Mouse (Mus musculus) forebrain, embryonic 12.5 days (tissue): Measurements from ENCODE around the gene Arl5a. TPM values are rescaled to one million over a fixed set of nuclear protein-coding genes. Genes with fewer than 3 reads are reported as not detected.

ENCODE experiments used
- ATAC-seq: fragments of 200-750 bp; cut with Nextera tagmentation; 2 replicates; pipeline ENCODE4 v1.8.0; 2017; ENCODE audit warnings: moderate TSS enrichment; ENCODE audit not compliant: low FRiP score
- H3K27ac ChIP-seq: fragments of 300-500 bp; sonication (generic); 2 replicates; pipeline ENCODE4 v1.5.1; 2016; ENCODE audit warnings: mild to moderate bottlenecking
- H3K27me3 ChIP-seq: fragments of 300-500 bp; sonication (generic); 2 replicates; pipeline ENCODE4 v1.6.1; 2016; ENCODE audit warnings: mild to moderate bottlenecking
- H3K36me3 ChIP-seq: fragments of 300-500 bp; sonication (generic); replicated peaks from 2 replicates; pipeline ENCODE4 v1.6.1; 2016; ENCODE audit warnings: mild to moderate bottlenecking
- H3K4me1 ChIP-seq: fragments of 300-500 bp; sonication (generic); 2 replicates; pipeline ENCODE4 v1.6.1; 2016
- H3K4me2 ChIP-seq: fragments of 300-500 bp; sonication (generic); 2 replicates; pipeline ENCODE4 v1.6.1; 2016; ENCODE audit warnings: mild to moderate bottlenecking, moderate library complexity
- H3K4me3 ChIP-seq: fragments of 300-500 bp; sonication (generic); replicated peaks from 2 replicates; pipeline ENCODE4 v1.5.1; 2016; ENCODE audit warnings: mild to moderate bottlenecking
- H3K9ac ChIP-seq: fragments of 300-500 bp; sonication (generic); 2 replicates; pipeline ENCODE4 v1.6.1; 2016; ENCODE audit warnings: mild to moderate bottlenecking
- H3K9me3 ChIP-seq: fragments of 300-500 bp; sonication (generic); 2 replicates; pipeline ENCODE4 v1.6.1; 2016
- WGBS: fragments of 180-500 bp; shearing (Covaris S2); methylation state at CpG from one replicate; pipeline ENCODE4 v1.1.7; 2016; 5-methylcytosine and 5-hydroxymethylcytosine counted together
- polyA plus RNA-seq: library from polyadenylated mRNA; unstranded; fragments of >200 nt; fragmentation: Nextera tagmentation; extraction: Ambion mirVana; gene quantifications from 2 replicates; pipeline ENCODE4 v1.2.1, GENCODE M21; 2016

The Arl5a gene
- polyA plus RNA-seq, 1 experiment from 2014 or later: 67.8 TPM

GRCm38 (mm10) chr2:52372480-52372879 is 52.2 kb downstream of the Arl5a start:
- Histone ChIP-seq H3K27ac (no peak overlapping the region), H3K36me3 (no peaks in the 10 kb centered on the region), H3K9ac (no peak overlapping the region), H3K4me1 (no peaks in the 10 kb centered on the region), H3K4me3 (no peak overlapping the region), H3K27me3 (no peaks in the 10 kb centered on the region), H3K4me2 (no peak overlapping the region), H3K9me3 (no peaks in the 10 kb centered on the region)
- ATAC-seq: no peak
- 80% methylated on average over 6 of the region's 6 CpGs for WGBS

GRCm38 (mm10) chr2:52372080-52372479 is 52.6 kb downstream of the Arl5a start:
- H3K4me1 ChIP-seq: no peaks in the 10 kb centered on the region
- 84% methylated on average over 4 of the region's 4 CpGs for WGBS
- no peaks in the 10 kb centered on the region for H3K36me3 ChIP-seq
- H3K4me2 ChIP-seq: no peak overlapping the region
- no peak overlapping the region for H3K9ac ChIP-seq
- ATAC-seq: no peak
- no peaks in the 10 kb centered on the region for H3K27me3 ChIP-seq
- no peaks in the 10 kb centered on the region for H3K9me3 ChIP-seq
- no peak overlapping the region for H3K4me3 ChIP-seq
- H3K27ac ChIP-seq: no peak overlapping the region

- no peak overlapping the region for H3K4me3 ChIP-seq
- no peaks in the 10 kb centered on the region for H3K36me3 ChIP-seq
- ATAC-seq: no peak
- H3K9me3 ChIP-seq: no peaks in the 10 kb centered on the region
- WGBS: 79% methylated on average over 2 of the region's 2 CpGs
- no peak overlapping the region for H3K27ac ChIP-seq
- H3K4me2 ChIP-seq: no peak overlapping the region
- no peak overlapping the region for H3K9ac ChIP-seq
- H3K27me3 ChIP-seq: no peaks in the 10 kb centered on the region
- no peaks in the 10 kb centered on the region; the same call in 1 of the 2 replicates for H3K4me1 ChIP-seq
Measured at GRCm38 (mm10) chr2:52371066-52371465, 53.6 kb downstream of the Arl5a start.

- H3K4me3 ChIP-seq: no peak overlapping the region
- H3K36me3 ChIP-seq: no peaks in the 10 kb centered on the region
- H3K9ac ChIP-seq: no peak overlapping the region
- no peaks in the 10 kb centered on the region; the same call in 1 of the 2 replicates for H3K4me1 ChIP-seq
- 93% methylated on average over 6 of the region's 6 CpGs for WGBS
- H3K27me3 ChIP-seq: no peaks in the 10 kb centered on the region
- no peaks in the 10 kb centered on the region for H3K9me3 ChIP-seq
- no peak overlapping the region for H3K27ac ChIP-seq
- no peak for ATAC-seq
- no peak overlapping the region for H3K4me2 ChIP-seq
Measured at GRCm38 (mm10) chr2:52369622-52370021, 55.1 kb downstream of the Arl5a start.

DNA sequence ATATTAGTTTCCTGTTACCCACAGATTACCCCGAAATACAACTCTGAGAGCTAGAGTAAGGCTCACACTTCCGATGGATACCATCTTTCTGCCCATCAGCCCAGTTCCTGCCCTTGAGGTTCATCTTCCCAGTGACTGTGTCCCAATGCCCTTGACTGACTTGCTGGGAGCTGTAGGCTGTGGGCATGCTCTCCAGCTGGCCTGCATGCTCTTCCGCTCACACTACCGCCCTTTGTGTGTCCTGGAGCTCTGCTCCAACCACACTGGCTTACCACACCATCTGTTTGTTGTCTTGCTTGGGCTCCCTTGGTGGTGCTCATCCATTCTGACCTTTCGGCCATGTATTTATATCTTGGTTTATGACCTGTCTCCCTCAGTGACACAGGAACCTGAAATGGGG is 57.0 kb downstream of the Arl5a start:
- no peak for ATAC-seq
- H3K4me2 ChIP-seq: no peak overlapping the region
- H3K27ac ChIP-seq: no peak overlapping the region
- no peaks in the 10 kb centered on the region for H3K36me3 ChIP-seq
- no peaks in the 10 kb centered on the region for H3K9me3 ChIP-seq
- H3K9ac ChIP-seq: no peak overlapping the region
- 93% methylated on average over 5 of the region's 5 CpGs for whole genome bisulfite sequencing
- no peaks in the 10 kb centered on the region; the same call in 1 of the 2 replicates for H3K4me1 ChIP-seq
- no peak overlapping the region for H3K4me3 ChIP-seq
- no peaks in the 10 kb centered on the region for H3K27me3 ChIP-seq

DNA sequence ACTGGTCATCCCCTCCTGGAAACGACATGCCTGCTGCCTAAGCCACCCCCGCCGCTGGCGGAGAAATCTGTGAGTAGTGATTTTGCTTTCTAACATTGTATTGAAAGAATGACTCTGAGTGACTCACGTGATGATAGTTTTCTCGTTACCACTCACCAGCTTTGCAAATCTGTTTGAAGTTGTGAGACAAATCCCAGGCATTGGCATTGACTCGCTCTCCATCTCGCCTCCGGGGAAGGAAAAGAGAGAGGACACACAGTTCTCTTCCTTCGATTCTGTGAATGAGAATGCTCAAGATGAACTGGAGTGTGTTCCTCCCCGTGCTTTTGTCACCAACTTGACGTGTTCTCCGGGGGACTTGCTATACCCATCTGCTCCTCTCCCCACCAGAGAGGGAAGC is 57.5 kb downstream of the Arl5a start:
- no peak for ATAC-seq
- Histone ChIP-seq H3K4me2 (no peak overlapping the region), H3K27me3 (no peaks in the 10 kb centered on the region), H3K4me3 (no peak overlapping the region), H3K9me3 (no peaks in the 10 kb centered on the region), H3K27ac (no peak overlapping the region), H3K9ac (no peak overlapping the region), H3K36me3 (no peaks in the 10 kb centered on the region), H3K4me1 (no peaks in the 10 kb centered on the region; the same call in 1 of the 2 replicates)
- 81% methylated on average over 13 of the region's 13 CpGs for WGBS

DNA sequence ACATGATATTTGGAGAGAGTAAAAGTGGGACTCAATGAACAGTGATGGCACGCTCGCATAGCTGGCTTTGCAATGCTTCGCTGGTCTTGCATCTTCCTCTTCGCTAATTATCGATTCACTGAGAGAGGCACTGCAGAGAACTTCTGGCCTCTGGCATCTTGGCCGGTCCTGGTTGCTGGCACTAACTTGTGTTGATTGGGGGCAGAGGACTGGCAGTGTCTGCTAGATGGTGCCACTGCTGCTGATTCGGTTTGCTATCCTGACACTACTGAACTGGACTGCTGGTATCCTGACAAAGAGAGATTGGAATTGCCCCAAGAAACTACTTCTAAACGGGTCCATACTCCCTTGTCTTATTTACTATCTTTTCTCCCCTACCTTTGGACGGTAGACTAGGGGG is 63.6 kb downstream of the Arl5a start:
- Histone ChIP-seq H3K36me3 (no peaks in the 10 kb centered on the region), H3K4me3 (no peak overlapping the region), H3K9ac (no peak overlapping the region), H3K4me2 (no peak overlapping the region), H3K27ac (no peak overlapping the region), H3K27me3 (no peaks in the 10 kb centered on the region), H3K4me1 (no peaks in the 10 kb centered on the region; the same call in 1 of the 2 replicates), H3K9me3 (no peaks in the 10 kb centered on the region)
- 95% methylated on average over 9 of the region's 9 CpGs for WGBS
- no peak for ATAC-seq

- H3K4me2 ChIP-seq: no peak overlapping the region
- no peak overlapping the region for H3K9ac ChIP-seq
- no peak overlapping the region for H3K27ac ChIP-seq
- no peak overlapping the region for H3K4me3 ChIP-seq
- ATAC-seq: no peak
- no peaks in the 10 kb centered on the region for H3K36me3 ChIP-seq
- 54% methylated on average over 1 of the region's 1 CpGs for WGBS
- no peaks in the 10 kb centered on the region; the same call in 1 of the 2 replicates for H3K4me1 ChIP-seq
- H3K27me3 ChIP-seq: no peaks in the 10 kb centered on the region
- no peaks in the 10 kb centered on the region for H3K9me3 ChIP-seq
Measured at GRCm38 (mm10) chr2:52359722-52360121, 65.0 kb downstream of the Arl5a start.

GRCm38 (mm10) chr2:52358156-52358555 is 66.5 kb downstream of the Arl5a start:
- Histone ChIP-seq H3K4me3 (no peak overlapping the region), H3K9me3 (no peaks in the 10 kb centered on the region), H3K27me3 (no peaks in the 10 kb centered on the region), H3K36me3 (no peaks in the 10 kb centered on the region), H3K4me2 (no peak overlapping the region), H3K27ac (no peak overlapping the region), H3K9ac (no peak overlapping the region), H3K4me1 (no peaks in the 10 kb centered on the region; the same call in 1 of the 2 replicates)
- 84% methylated on average over 5 of the region's 5 CpGs for WGBS
- no peak for ATAC-seq

GRCm38 (mm10) chr2:52351029-52351428 is 73.7 kb downstream of the Arl5a start:
- H3K9me3 ChIP-seq: no peaks in the 10 kb centered on the region
- H3K4me2 ChIP-seq: no peak overlapping the region
- H3K4me1 ChIP-seq: no peaks in the 10 kb centered on the region
- H3K27me3 ChIP-seq: no peaks in the 10 kb centered on the region
- H3K9ac ChIP-seq: no peak overlapping the region
- H3K27ac ChIP-seq: no peak overlapping the region
- 90% methylated on average over 1 of the region's 1 CpGs for WGBS
- H3K4me3 ChIP-seq: no peak overlapping the region
- no peak for ATAC-seq
- H3K36me3 ChIP-seq: no peaks in the 10 kb centered on the region

Other genes starting within 250 kb of the Arl5a start
- gene Neb, start 46.4 kb downstream of the Arl5a start, polyA plus RNA-seq: 1.1 and 1.7 TPM in 2 replicates